Mouse (Mus musculus): ENCODE measurements around the gene Rbfox2. TPM values are rescaled to one million over a fixed set of nuclear protein-coding genes. Genes with fewer than 3 reads are reported as not detected.

The Rbfox2 gene
- polyA plus RNA-seq, 1 experiment from 2014 or later, result 23.2 TPM

DNA sequence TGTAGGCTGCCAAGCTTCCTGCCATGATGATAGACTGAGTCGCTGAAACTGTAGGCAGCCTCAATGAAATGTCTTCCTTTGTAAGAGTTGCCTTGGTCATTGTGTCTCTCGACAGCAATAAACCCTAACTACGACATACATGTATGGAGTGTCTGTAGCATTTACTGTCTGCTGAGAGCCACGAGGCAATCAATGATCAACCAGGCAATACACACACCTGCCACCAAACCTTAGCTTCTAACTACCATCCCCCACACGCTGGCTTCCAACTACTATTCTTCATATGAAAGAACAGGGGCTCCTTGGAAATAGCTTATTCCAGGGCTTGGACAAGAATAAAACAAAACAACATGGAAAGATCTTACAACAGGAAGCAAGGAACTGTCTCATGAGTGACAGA is 42.5 kb downstream of the Rbfox2 start:
- no peaks in the 10 kb centered on the region for H3K9me3 ChIP-seq (ENCODE audit: control insufficient read depth, low read length)
- ATAC-seq (ENCODE audit: low FRiP score, low TSS enrichment), result no peak
- H3K27ac ChIP-seq (replicated peaks), result no peak overlapping the region
- H3K4me2 ChIP-seq (replicated peaks; ENCODE audit: low read depth), result no peak overlapping the region
- H3K4me3 ChIP-seq (ENCODE audit: low read depth, low read length), result no peak overlapping the region
- DNase-seq (ENCODE audit: low spot score), result no peak
- no peaks in the 10 kb centered on the region for H3K36me3 ChIP-seq (ENCODE audit: control insufficient read depth, insufficient read depth, low read length)
- TF ChIP-seq EP300 (optimal IDR thresholded peaks at IDR 0.05) (no peak), CTCF (IDR thresholded peaks at IDR 0.05; ENCODE audit: low read depth) (no peak)
- no peaks in the 10 kb centered on the region for H3K27me3 ChIP-seq (ENCODE audit: control insufficient read depth, insufficient read depth, low read length)
- no peaks in the 10 kb centered on the region; the same call in 1 of the 2 replicates for H3K4me1 ChIP-seq (replicated peaks; ENCODE audit: control insufficient read depth, insufficient read depth)
- H3K9ac ChIP-seq (ENCODE audit: low read length), result no peak overlapping the region
- 84% methylated on average over 5 of the region's 5 CpGs for WGBS

DNA sequence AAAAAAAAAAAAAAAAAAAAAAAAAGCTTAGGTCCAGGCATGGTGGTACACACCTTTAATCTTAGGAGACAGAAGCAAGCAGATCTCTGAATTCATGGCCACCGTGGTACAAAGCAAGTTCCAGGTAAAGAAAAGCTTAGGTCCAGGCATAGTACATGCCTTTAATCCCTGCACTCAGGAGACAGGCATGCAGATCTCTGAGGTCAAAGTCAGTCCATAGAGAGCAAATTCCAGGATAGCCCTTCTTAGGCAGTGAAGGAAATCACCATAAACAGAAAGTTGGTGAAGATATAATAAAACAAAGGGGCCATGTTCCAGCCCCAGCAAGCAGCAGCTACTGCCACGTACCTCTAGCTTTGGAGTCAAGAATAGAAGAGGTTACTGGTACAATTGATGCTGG is 44.0 kb downstream of the Rbfox2 start:
- Histone ChIP-seq H3K27ac (replicated peaks) (no peak overlapping the region), H3K9me3 (ENCODE audit: control insufficient read depth, low read length) (no peaks in the 10 kb centered on the region), H3K4me3 (ENCODE audit: low read depth, low read length) (no peak overlapping the region)

GRCm38 (mm10) chr15:77257437-77258229 is 49.2 kb downstream of the Rbfox2 start:
- 23% methylated on average over 6 of the region's 6 CpGs for WGBS
- TF ChIP-seq EP300 (optimal IDR thresholded peaks at IDR 0.05), result no peak
- peak; percentile 77 for TF ChIP-seq CTCF (IDR thresholded peaks at IDR 0.05; ENCODE audit: low read depth)
- Histone ChIP-seq H3K27me3 (ENCODE audit: control insufficient read depth, insufficient read depth, low read length) (no peaks in the 10 kb centered on the region), H3K27ac (replicated peaks) (peak overlapping the region; percentile 81; the same call in 1 of the 2 replicates), H3K4me2 (replicated peaks; ENCODE audit: low read depth) (no peak overlapping the region), H3K9ac (ENCODE audit: low read length) (no peak overlapping the region), H3K4me3 (ENCODE audit: low read depth, low read length) (no peak overlapping the region), H3K9me3 (ENCODE audit: control insufficient read depth, low read length) (no peaks in the 10 kb centered on the region), H3K36me3 (ENCODE audit: control insufficient read depth, insufficient read depth, low read length) (no peaks in the 10 kb centered on the region), H3K4me1 (replicated peaks; ENCODE audit: control insufficient read depth, insufficient read depth) (peaks cover 10% of the 10 kb centered on the region; the same call in 1 of the 2 replicates)
- peak; percentile 71 for DNase-seq (ENCODE audit: low spot score)
- ATAC-seq (ENCODE audit: low FRiP score, low TSS enrichment), result peak; percentile 77; the same call in 1 of the 2 replicates

More for the DNA sequence above, 44.0 kb downstream of the Rbfox2 start:
- Histone ChIP-seq H3K9ac (ENCODE audit: low read length) (no peak overlapping the region), H3K36me3 (ENCODE audit: control insufficient read depth, insufficient read depth, low read length) (no peaks in the 10 kb centered on the region), H3K27me3 (ENCODE audit: control insufficient read depth, insufficient read depth, low read length) (no peaks in the 10 kb centered on the region), H3K4me2 (replicated peaks; ENCODE audit: low read depth) (no peak overlapping the region), H3K4me1 (replicated peaks; ENCODE audit: control insufficient read depth, insufficient read depth) (peaks cover 3% of the 10 kb centered on the region; the same call in 1 of the 2 replicates)
- 97% methylated on average over 2 of the region's 2 CpGs for WGBS
- ATAC-seq (ENCODE audit: low FRiP score, low TSS enrichment), result no peak
- no peak for DNase-seq (ENCODE audit: low spot score)
- TF ChIP-seq EP300 (optimal IDR thresholded peaks at IDR 0.05) (no peak), CTCF (IDR thresholded peaks at IDR 0.05; ENCODE audit: low read depth) (no peak)

DNA sequence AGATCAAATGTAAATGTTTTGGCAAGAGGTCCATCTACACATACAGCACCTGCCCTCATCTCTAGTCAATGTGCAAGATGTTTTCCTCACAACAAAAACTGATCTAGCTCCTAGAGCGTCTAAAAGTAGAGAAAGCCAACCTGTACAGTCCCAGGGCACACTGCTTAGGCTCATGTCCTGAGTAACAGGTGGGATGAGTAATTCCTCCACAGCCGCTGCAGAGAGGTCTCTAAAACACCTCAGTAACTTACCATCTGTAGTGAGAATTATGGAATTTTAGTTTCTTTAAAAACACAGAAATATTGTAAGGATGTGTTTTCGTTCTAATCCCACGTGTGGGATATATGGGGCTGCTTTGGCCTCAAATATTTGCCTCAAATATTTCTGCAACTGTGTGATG is 50.0 kb downstream of the Rbfox2 start:
- no peak overlapping the region for H3K27ac ChIP-seq (replicated peaks)
- 69% methylated on average over 4 of the region's 4 CpGs for WGBS
- no peaks in the 10 kb centered on the region for H3K9me3 ChIP-seq (ENCODE audit: control insufficient read depth, low read length)
- no peaks in the 10 kb centered on the region for H3K27me3 ChIP-seq (ENCODE audit: control insufficient read depth, insufficient read depth, low read length)
- peaks cover 10% of the 10 kb centered on the region; the same call in 1 of the 2 replicates for H3K4me1 ChIP-seq (replicated peaks; ENCODE audit: control insufficient read depth, insufficient read depth)
- TF ChIP-seq CTCF (IDR thresholded peaks at IDR 0.05; ENCODE audit: low read depth) (no peak), EP300 (optimal IDR thresholded peaks at IDR 0.05) (no peak)
- ATAC-seq (ENCODE audit: low FRiP score, low TSS enrichment) (no peak), DNase-seq (ENCODE audit: low spot score) (no peak)
- no peak overlapping the region for H3K9ac ChIP-seq (ENCODE audit: low read length)
- H3K4me2 ChIP-seq (replicated peaks; ENCODE audit: low read depth), result no peak overlapping the region
- H3K36me3 ChIP-seq (ENCODE audit: control insufficient read depth, insufficient read depth, low read length), result no peaks in the 10 kb centered on the region
- H3K4me3 ChIP-seq (ENCODE audit: low read depth, low read length), result no peak overlapping the region

DNA sequence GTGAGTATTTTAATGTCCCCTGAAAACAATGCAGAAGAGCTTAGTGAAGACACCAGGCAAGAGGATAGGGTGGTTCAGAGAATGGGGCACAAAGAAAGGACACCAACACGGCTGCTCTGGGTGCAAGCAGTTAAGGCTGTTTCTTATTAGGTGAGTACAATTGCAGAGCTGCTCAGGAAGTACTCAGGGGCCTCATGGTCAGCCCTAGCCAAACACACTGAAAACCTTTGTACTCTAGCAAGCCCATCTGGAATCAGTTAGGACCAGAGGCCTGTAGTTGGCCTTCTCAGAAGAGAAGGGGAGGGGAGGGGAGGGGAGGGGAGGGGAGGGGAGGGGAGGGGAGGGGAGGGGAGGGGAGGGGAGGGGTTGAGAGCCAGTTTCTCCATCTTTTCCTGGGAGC is 52.2 kb downstream of the Rbfox2 start:
- 15% methylated on average over 1 of the region's 1 CpGs for WGBS
- Histone ChIP-seq H3K4me2 (replicated peaks; ENCODE audit: low read depth) (no peak overlapping the region), H3K9ac (ENCODE audit: low read length) (no peak overlapping the region), H3K4me1 (replicated peaks; ENCODE audit: control insufficient read depth, insufficient read depth) (peaks cover 10% of the 10 kb centered on the region; the same call in 1 of the 2 replicates), H3K9me3 (ENCODE audit: control insufficient read depth, low read length) (no peaks in the 10 kb centered on the region), H3K36me3 (ENCODE audit: control insufficient read depth, insufficient read depth, low read length) (no peaks in the 10 kb centered on the region), H3K4me3 (ENCODE audit: low read depth, low read length) (no peak overlapping the region), H3K27ac (replicated peaks) (peak overlapping the region; percentile 58; the same call in 1 of the 2 replicates), H3K27me3 (ENCODE audit: control insufficient read depth, insufficient read depth, low read length) (no peaks in the 10 kb centered on the region)
- ATAC-seq (ENCODE audit: low FRiP score, low TSS enrichment) (peak; percentile 70; the same call in 1 of the 2 replicates), DNase-seq (ENCODE audit: low spot score) (no peak)
- TF ChIP-seq EP300 (optimal IDR thresholded peaks at IDR 0.05) (no peak), CTCF (IDR thresholded peaks at IDR 0.05; ENCODE audit: low read depth) (no peak)

DNA sequence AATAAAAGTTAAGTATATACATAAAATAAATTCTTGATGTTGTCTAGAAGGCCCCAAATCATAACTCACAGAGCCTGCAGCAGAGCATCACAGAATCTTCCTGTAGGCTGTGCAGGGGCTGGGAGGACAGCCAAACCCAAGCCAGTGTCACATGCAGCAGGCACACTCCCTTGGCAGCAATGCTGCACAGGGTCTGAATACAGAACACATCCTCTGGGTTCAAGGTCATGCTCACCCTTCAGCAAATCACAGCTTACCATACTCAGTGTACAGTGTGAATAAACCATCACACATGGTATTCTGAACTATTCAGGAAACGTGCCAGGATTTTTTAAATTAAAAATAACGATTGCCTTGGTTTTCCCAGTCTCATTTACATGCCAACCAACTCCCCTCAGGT is 52.7 kb downstream of the Rbfox2 start:
- no peak for DNase-seq (ENCODE audit: low spot score)
- 28% methylated on average over 2 of the region's 2 CpGs for WGBS
- no peak overlapping the region for H3K9ac ChIP-seq (ENCODE audit: low read length)
- peaks cover 10% of the 10 kb centered on the region; the same call in 1 of the 2 replicates for H3K4me1 ChIP-seq (replicated peaks; ENCODE audit: control insufficient read depth, insufficient read depth)
- peak overlapping the region; percentile 35; the same call in 1 of the 2 replicates for H3K27ac ChIP-seq (replicated peaks)
- H3K4me2 ChIP-seq (replicated peaks; ENCODE audit: low read depth), result no peak overlapping the region
- H3K4me3 ChIP-seq (ENCODE audit: low read depth, low read length), result no peak overlapping the region
- H3K36me3 ChIP-seq (ENCODE audit: control insufficient read depth, insufficient read depth, low read length), result no peaks in the 10 kb centered on the region
- no peaks in the 10 kb centered on the region for H3K27me3 ChIP-seq (ENCODE audit: control insufficient read depth, insufficient read depth, low read length)
- H3K9me3 ChIP-seq (ENCODE audit: control insufficient read depth, low read length), result no peaks in the 10 kb centered on the region
- ATAC-seq (ENCODE audit: low FRiP score, low TSS enrichment), result no peak
- TF ChIP-seq EP300 (optimal IDR thresholded peaks at IDR 0.05), result no peak
- TF ChIP-seq CTCF (IDR thresholded peaks at IDR 0.05; ENCODE audit: low read depth), result no peak
